Mouse (Mus musculus) testis, adult 10 weeks (tissue): ENCODE measurements around the gene Xk. TPM values are rescaled to one million over a fixed set of nuclear protein-coding genes. Genes with fewer than 3 reads are reported as not detected.

ENCODE experiments used
- polyA plus RNA-seq: library from polyadenylated mRNA; stranded (reverse); fragments of 350-450 nt; fragmentation: Illumina TruSeq; extraction: RNeasy Lipid Tissue Mini Kit (QIAGEN cat#74804); gene quantifications from one replicate; pipeline ENCODE4 v1.2.3, GENCODE M21; 2014; ENCODE audit warnings: low read depth, low replicate concordance

The Xk gene
- 6.5 TPM for polyA plus RNA-seq

DNA sequence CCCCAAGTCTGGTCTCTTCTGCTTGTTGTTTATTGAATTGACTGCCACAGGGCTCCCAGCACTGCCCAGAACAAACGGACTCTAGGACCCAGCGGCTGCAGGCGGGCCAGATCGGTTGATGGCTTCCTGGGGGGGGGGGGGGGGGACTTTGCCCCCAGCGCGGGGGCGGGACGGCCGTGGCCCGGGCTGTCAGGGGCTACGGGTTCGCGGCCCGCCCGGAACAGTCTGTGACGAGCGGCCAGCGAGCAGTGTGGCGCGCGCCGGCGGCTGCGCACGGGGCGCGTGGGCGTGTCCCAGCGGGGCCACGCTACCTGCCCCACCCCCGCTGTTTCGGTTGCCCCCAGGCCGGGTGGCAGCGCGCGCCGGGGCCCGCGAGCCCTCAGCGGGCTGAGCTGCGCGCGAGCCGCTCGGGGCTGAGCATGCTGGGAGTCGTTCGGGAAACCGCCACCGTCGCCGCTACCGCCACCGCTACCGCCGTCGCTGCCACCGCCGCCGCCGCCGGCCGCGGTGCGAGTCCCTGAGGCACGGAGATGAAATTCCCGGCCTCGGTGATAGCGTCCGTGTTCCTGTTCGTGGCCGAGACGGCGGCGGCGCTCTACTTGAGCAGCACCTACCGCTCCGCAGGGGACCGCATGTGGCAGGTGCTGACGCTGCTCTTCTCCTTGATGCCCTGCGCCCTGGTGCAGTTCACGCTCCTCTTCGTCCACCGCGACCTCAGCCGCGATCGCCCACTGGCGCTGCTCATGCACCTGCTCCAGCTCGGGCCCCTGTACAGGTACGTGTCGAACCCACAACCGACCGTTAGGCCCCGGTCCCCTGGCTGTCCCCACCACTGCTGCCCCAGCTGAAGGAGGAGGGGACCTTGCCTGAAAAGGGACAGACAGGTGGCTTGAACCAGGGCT lies at the start of gene Xk:
Gene Xk (plus strand): TSS at position 297 of the 902 bp plus-strand sequence.

GRCm38 (mm10) chrX:9256766-9257165 lies 15.8 kb upstream of the Xk start, which contains the start of gene Gm14862:
Gene Gm14862, minus strand, starts transcription at chrX:9256899.

DNA sequence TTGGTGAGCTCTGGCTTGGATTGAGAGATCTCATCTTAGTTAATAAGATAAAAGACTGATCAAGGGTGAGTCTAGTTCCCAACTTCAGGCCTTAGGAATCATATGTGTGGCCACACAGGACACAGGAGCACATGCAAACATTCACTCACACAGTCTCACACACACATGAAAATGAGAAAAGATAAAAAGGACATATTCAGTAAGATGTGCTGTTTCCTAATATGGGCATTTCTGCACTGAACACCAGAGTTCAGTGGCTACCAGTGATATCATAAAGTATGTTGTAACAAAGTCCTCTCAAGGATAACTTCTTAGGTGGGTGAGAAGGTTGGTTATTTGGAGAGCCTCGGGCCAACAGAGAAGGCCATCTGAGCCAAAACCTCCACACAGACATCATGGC lies 10.9 kb downstream of the Xk start, which contains the start of gene H2al1m:
Gene H2al1m (plus strand): TSS at position 301 of the 400 bp plus-strand sequence.

GRCm38 (mm10) chrX:9350327-9350726 lies 77.8 kb downstream of the Xk start, which contains the start of gene H2al1k:
Gene H2al1k, plus strand, starts transcription at chrX:9350627.

Other genes with a start within 250 kb of the Xk start
- gene Fthl17e, start 239.3 kb upstream of the Xk start, polyA plus RNA-seq = not detected
- not detected for gene Fthl17f, start 209.7 kb upstream of the Xk start, polyA plus RNA-seq
- gene 4930402K13Rik, start 168.2 kb upstream of the Xk start, polyA plus RNA-seq = 26.0 TPM
- gene Lancl3, start 72.9 kb upstream of the Xk start, polyA plus RNA-seq = 3.6 TPM
- not detected for gene Gm14862, start 15.9 kb upstream of the Xk start, polyA plus RNA-seq
- gene H2al1m, start 11.0 kb downstream of the Xk start, polyA plus RNA-seq = 18.3 TPM
- 3.0 TPM for gene H2al1k, start 77.9 kb downstream of the Xk start, polyA plus RNA-seq
- gene Cybb, start 215.0 kb downstream of the Xk start, polyA plus RNA-seq = 1.9 TPM